Mouse (Mus musculus): ENCODE measurements around the gene Ntm. TPM values are rescaled to one million over a fixed set of nuclear protein-coding genes. Genes with fewer than 3 reads are reported as not detected.

The Ntm gene
- total and polyA plus RNA-seq, 3 experiments = not detected

DNA sequence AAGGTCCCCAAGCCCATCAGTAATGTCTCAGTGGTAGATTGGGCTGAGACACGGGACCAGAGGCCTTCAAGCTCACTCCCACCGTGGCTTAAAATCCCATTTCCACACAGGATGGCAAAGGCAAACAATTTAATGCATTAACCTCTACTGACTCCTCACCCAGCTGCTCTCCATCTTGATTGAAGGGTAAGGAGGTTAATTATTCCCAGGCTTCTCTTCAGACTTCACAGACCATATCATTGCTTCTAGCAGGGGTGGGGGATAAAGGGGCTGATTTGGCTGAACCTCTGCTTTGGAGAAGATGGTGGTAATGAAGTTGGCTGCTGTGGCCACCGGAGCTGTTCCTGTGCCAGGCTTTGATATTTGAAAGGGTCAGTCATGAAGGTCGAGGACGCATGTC lies 754.8 kb downstream of the Ntm start (continued):
- TF ChIP-seq RCOR1 (IDR thresholded peaks at IDR 0.05; ENCODE audit: low read depth, low read length) = no peak
- TF ChIP-seq JUND (IDR thresholded peaks at IDR 0.05; ENCODE audit: low read depth, low read length) = no peak

DNA sequence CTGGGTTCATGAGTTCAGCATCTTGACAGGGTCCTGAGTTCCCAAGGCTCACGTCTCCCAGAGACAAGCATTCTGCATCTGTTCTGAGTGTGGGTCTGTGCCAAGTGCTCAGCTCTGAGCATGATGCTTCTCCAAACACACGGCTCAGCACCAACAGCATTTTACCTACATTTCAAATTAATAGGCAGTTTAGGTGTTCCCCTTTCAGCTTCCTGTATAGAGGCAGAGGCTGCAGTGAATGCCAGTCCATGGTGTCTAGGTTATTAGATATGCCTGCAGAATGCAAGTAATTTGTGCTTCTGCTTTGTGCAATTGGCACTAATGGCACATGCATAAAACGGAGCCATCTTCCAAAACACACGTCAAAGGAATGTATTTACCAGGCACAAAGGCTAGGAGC lies 757.3 kb downstream of the Ntm start:
- no peak overlapping the region for H3K4me3 ChIP-seq (ENCODE audit: control insufficient read depth in 1 of 2, insufficient read depth in 1 of 2, low read depth in 2 of 2, low read length in 2 of 2)
- no peaks in the 10 kb centered on the region for H3K4me1 ChIP-seq (ENCODE audit: control insufficient read depth in 1 of 2, insufficient read depth in 2 of 2, low read length in 2 of 2)
- no peak for DNase-seq (ENCODE audit: low read depth, low spot score)
- H3K9me3 ChIP-seq (replicated peaks; ENCODE audit: insufficient read depth, low read length) = no peaks in the 10 kb centered on the region
- H3K36me3 ChIP-seq (ENCODE audit: control insufficient read depth in 1 of 2, insufficient read depth in 2 of 2, low read length in 2 of 2) = no peaks in the 10 kb centered on the region
- no peaks in the 10 kb centered on the region for H3K79me2 ChIP-seq (ENCODE audit: control insufficient read depth, insufficient read depth, low read length, poor library complexity)
- H3K27ac ChIP-seq (ENCODE audit: control insufficient read depth, low read depth, low read length) = no peak overlapping the region
- no peak overlapping the region for H3K9ac ChIP-seq (ENCODE audit: control insufficient read depth, low read depth, low read length, poor library complexity, severe bottlenecking)
- no peak for TF ChIP-seq MXI1 (IDR thresholded peaks at IDR 0.05; ENCODE audit: low read depth, low read length)
- TF ChIP-seq SMC3 (IDR thresholded peaks at IDR 0.05; ENCODE audit: low read depth, low read length) = no peak
- no peak for TF ChIP-seq TCF12 (IDR thresholded peaks at IDR 0.05; ENCODE audit: low read depth, low read length)
- no peak for TF ChIP-seq USF2 (IDR thresholded peaks at IDR 0.05; ENCODE audit: borderline replicate concordance in 1 of 2, insufficient read depth in 1 of 2, low read depth in 1 of 2, low read length in 2 of 2)
- H3K27me3 ChIP-seq (ENCODE audit: control insufficient read depth in 1 of 2, insufficient read depth in 2 of 2, low read length in 2 of 2) = no peaks in the 10 kb centered on the region

DNA sequence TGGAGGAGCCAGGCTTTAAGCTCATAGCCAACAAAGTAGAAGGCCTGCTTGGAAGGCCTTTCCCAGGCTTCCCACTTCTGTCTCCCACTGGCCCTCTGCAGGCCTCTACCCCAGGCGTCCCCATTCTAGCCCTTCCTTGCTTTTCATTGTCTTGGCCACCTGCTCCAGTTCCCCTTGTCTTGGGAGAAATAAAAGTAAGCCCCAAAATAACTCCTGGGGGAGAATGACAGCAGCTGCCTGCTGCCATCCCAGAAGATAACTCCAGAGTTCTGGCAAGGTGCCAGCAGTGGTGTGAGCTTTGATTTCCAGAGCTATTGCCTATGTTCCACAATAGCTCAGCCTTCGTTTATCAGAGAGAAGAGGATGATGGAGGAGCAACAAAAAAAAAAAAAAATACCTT lies 760.7 kb downstream of the Ntm start:
- Histone ChIP-seq H3K4me3 (ENCODE audit: control insufficient read depth in 1 of 2, insufficient read depth in 1 of 2, low read depth in 2 of 2, low read length in 2 of 2) (no peak overlapping the region), H3K27ac (ENCODE audit: control insufficient read depth, low read depth, low read length) (no peak overlapping the region), H3K79me2 (ENCODE audit: control insufficient read depth, insufficient read depth, low read length, poor library complexity) (no peaks in the 10 kb centered on the region), H3K36me3 (ENCODE audit: control insufficient read depth in 1 of 2, insufficient read depth in 2 of 2, low read length in 2 of 2) (no peaks in the 10 kb centered on the region), H3K9ac (ENCODE audit: control insufficient read depth, low read depth, low read length, poor library complexity, severe bottlenecking) (no peak overlapping the region), H3K4me1 (ENCODE audit: control insufficient read depth in 1 of 2, insufficient read depth in 2 of 2, low read length in 2 of 2) (no peaks in the 10 kb centered on the region), H3K27me3 (ENCODE audit: control insufficient read depth in 1 of 2, insufficient read depth in 2 of 2, low read length in 2 of 2) (no peaks in the 10 kb centered on the region), H3K9me3 (replicated peaks; ENCODE audit: insufficient read depth, low read length) (no peaks in the 10 kb centered on the region)
- no peak for DNase-seq (ENCODE audit: low read depth, low spot score)
- no peak for TF ChIP-seq ZMIZ1 (IDR thresholded peaks at IDR 0.05; ENCODE audit: low read depth, low read length)
- TF ChIP-seq ELF1 (IDR thresholded peaks at IDR 0.05; ENCODE audit: low read depth, low read length) = no peak
- no peak for TF ChIP-seq CTCF (IDR thresholded peaks at IDR 0.05 in 2 of 3, conservative IDR thresholded peaks at IDR 0.05 in 1 of 3; ENCODE audit: control insufficient read depth in 1 of 3, insufficient read depth in 1 of 3, low read depth in 2 of 3, low read length in 3 of 3, poor library complexity in 1 of 3, severe bottlenecking in 1 of 3)
- TF ChIP-seq HCFC1 (IDR thresholded peaks at IDR 0.05; ENCODE audit: low read depth, low read length) = no peak
- TF ChIP-seq MYB (IDR thresholded peaks at IDR 0.05; ENCODE audit: low read depth, low read length) = no peak
- TF ChIP-seq SIN3A (IDR thresholded peaks at IDR 0.05; ENCODE audit: low read length) = no peak
- no peak for TF ChIP-seq MAZ (IDR thresholded peaks at IDR 0.05; ENCODE audit: low read depth, low read length)
- no peak for TF ChIP-seq POLR2AphosphoS5 (IDR thresholded peaks at IDR 0.05; ENCODE audit: borderline replicate concordance, low read depth, low read length)
- no peak for TF ChIP-seq MEF2A (IDR thresholded peaks at IDR 0.05; ENCODE audit: extremely low read depth, insufficient replicate concordance, low read depth, low read length, poor library complexity, severe bottlenecking)
- TF ChIP-seq SMC3 (IDR thresholded peaks at IDR 0.05; ENCODE audit: low read depth, low read length) = no peak
- no peak for TF ChIP-seq NRF1 (IDR thresholded peaks at IDR 0.05; ENCODE audit: insufficient read depth, low read depth, low read length, poor library complexity, severe bottlenecking)
- TF ChIP-seq JUND (IDR thresholded peaks at IDR 0.05; ENCODE audit: low read depth, low read length) = no peak
- TF ChIP-seq RCOR1 (IDR thresholded peaks at IDR 0.05; ENCODE audit: low read depth, low read length) = no peak
- TF ChIP-seq E2F4 (IDR thresholded peaks at IDR 0.05; ENCODE audit: borderline replicate concordance, low read depth, low read length) = no peak
- no peak for TF ChIP-seq EP300 (IDR thresholded peaks at IDR 0.05; ENCODE audit: low read depth in 1 of 2, low read length in 2 of 2)
- no peak for TF ChIP-seq ETS1 (IDR thresholded peaks at IDR 0.05; ENCODE audit: low read depth, low read length)
- TF ChIP-seq GATA1 (IDR thresholded peaks at IDR 0.05; ENCODE audit: low read depth, low read length) = no peak

Data from MEL (cell line).